Mouse (Mus musculus): ENCODE results near the gene Sec23b. TPM values are rescaled to one million over a fixed set of nuclear protein-coding genes. Genes with fewer than 3 reads are reported as not detected.

Gene Sec23b
- total and polyA plus RNA-seq, 2 experiments from 2014 or later, result 59.9 to 71.1 TPM

DNA sequence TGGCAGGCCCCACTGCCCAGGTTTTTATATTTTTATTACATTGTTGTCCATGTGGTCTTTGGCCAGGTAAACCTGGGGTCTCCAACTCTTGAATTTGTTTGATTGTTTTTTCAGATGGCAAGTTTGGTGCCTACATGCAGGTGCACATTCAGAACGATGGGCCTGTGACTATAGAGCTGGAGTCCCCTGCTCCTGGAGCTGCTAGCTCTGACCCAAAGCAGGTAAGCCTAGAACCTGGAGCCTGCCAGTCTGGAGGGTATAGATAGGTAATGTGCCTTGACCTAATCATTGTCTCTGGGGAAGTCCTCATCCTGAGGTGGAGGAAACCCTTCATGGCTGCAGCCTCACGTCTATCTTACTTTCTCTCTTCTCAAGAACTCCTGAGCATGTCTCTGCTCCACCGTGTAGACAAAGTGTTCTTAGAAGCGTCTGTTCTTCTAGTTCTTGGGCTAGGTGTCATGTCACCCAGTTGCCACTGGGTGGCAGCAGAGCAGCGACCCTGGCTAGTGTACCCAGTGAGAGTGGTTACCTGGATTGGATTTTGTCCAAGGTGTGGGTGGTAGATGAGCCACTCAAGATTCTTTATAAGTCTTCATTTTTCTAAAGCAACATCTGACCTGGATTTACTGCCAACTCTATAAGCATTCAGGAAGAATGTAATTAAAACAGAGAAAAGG lies 79.8 kb downstream of the Sec23b start:
- TF ChIP-seq CTCF (IDR thresholded peaks at IDR 0.05), result peak; percentile 99
- peaks cover 4% of the 10 kb centered on the region; the same call in 1 of the 2 replicates for H3K36me3 ChIP-seq (ENCODE audit: insufficient read depth, low read length)
- DNase-seq (ENCODE audit: low spot score), result peak; percentile 85
- no peak overlapping the region for H3K27ac ChIP-seq (ENCODE audit: low read depth, low read length)
- H3K27me3 ChIP-seq (ENCODE audit: insufficient read depth, low read length), result no peaks in the 10 kb centered on the region
- 14% methylated on average over 5 of the region's 5 CpGs for WGBS
- no peaks in the 10 kb centered on the region for H3K4me1 ChIP-seq (ENCODE audit: insufficient read depth, low read length)
- no peaks in the 10 kb centered on the region for H3K9me3 ChIP-seq (ENCODE audit: low read length)
- ATAC-seq (ENCODE audit: low FRiP score), result peak; percentile 71
- no peak overlapping the region for H3K9ac ChIP-seq (replicated peaks; ENCODE audit: low read length, poor library complexity, severe bottlenecking)
- no peak overlapping the region for H3K4me3 ChIP-seq (ENCODE audit: low read depth, low read length)
- no peak overlapping the region for H3K4me2 ChIP-seq (ENCODE audit: low read depth, low read length, poor library complexity, severe bottlenecking)

DNA sequence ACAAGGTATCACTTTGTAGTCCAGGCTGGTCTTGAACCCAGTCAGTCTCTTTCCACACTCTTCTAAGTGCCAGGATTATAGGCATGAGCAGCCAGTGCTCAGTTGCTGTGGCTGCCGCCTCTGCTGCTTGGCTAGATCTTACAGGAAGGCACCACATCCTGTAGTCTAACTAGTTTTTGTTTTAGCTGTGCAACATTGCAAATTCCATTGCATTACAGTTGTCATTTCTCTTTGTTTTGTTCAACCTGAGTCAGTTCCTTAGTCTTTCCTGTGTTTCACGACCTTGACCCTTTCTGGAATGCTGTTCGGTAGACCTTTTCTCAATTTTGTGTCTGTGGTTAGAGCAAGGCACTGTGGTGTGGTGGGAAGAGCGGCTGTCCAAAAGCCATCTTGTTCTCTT lies 81.2 kb downstream of the Sec23b start:
- DNase-seq (ENCODE audit: low spot score), result no peak
- Histone ChIP-seq H3K27me3 (ENCODE audit: insufficient read depth, low read length) (no peaks in the 10 kb centered on the region), H3K36me3 (ENCODE audit: insufficient read depth, low read length) (peaks cover 3% of the 10 kb centered on the region; the same call in 1 of the 2 replicates), H3K9ac (replicated peaks; ENCODE audit: low read length, poor library complexity, severe bottlenecking) (no peak overlapping the region), H3K9me3 (ENCODE audit: low read length) (no peaks in the 10 kb centered on the region), H3K4me3 (ENCODE audit: low read depth, low read length) (no peak overlapping the region), H3K4me2 (ENCODE audit: low read depth, low read length, poor library complexity, severe bottlenecking) (no peak overlapping the region), H3K27ac (ENCODE audit: low read depth, low read length) (no peak overlapping the region), H3K4me1 (ENCODE audit: insufficient read depth, low read length) (no peaks in the 10 kb centered on the region)
- no peak for TF ChIP-seq CTCF (IDR thresholded peaks at IDR 0.05)
- WGBS, result 88% methylated on average over 4 of the region's 4 CpGs
- no peak for ATAC-seq (ENCODE audit: low FRiP score)

DNA sequence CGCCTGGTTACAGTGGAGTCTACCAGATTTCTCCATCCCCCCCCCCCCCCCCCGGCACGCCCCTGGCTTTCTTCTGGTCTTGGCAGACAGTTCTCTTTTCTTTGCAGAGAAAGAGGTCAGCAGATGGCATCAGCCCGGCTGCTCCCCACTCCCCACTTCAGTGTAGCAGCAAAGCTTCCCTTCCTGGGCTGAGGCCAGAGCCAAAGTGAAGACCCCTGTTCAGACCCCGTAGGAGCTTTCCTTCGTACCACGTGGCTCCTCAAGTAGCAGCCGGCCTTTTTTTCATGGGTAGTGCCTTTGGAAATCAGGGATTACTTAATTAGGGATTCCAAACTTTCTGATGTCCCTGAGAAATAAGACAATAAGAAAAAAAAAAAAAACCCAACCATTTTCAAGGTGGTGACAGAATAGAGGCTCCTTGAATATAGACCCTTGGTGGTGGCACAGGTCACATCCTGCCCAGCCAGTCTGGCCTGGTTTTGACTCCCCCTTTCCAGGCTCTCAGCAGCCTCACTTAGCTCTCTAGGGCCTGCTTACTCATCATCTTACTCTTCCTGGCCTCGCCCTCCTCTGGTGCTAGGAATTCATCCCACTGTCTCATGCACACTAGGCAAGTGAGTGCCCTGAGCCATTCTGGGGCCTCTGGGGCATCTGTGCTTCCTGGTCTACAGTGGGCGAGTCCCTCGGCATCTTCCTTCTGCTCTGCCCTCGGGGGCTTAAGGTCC lies 81.8 kb downstream of the Sec23b start:
- peak; percentile 32 for DNase-seq (ENCODE audit: low spot score)

GRCm38 (mm10) chr2:144638719-144639118 lies 82.7 kb downstream of the Sec23b start:
- Histone ChIP-seq H3K9ac (replicated peaks; ENCODE audit: low read length, poor library complexity, severe bottlenecking) (no peak overlapping the region), H3K36me3 (ENCODE audit: insufficient read depth, low read length) (no peaks in the 10 kb centered on the region), H3K4me1 (ENCODE audit: insufficient read depth, low read length) (no peaks in the 10 kb centered on the region), H3K4me3 (ENCODE audit: low read depth, low read length) (no peak overlapping the region), H3K27me3 (ENCODE audit: insufficient read depth, low read length) (no peaks in the 10 kb centered on the region), H3K9me3 (ENCODE audit: low read length) (no peaks in the 10 kb centered on the region), H3K4me2 (ENCODE audit: low read depth, low read length, poor library complexity, severe bottlenecking) (no peak overlapping the region), H3K27ac (ENCODE audit: low read depth, low read length) (no peak overlapping the region)
- WGBS, result 50% methylated on average over 4 of the region's 4 CpGs
- ATAC-seq (ENCODE audit: low FRiP score), result no peak
- peak; percentile 86 for TF ChIP-seq CTCF (IDR thresholded peaks at IDR 0.05)
- peak; percentile 72 for DNase-seq (ENCODE audit: low spot score)

More for the DNA sequence above, 81.8 kb downstream of the Sec23b start:
- Histone ChIP-seq H3K4me1 (ENCODE audit: insufficient read depth, low read length) (no peaks in the 10 kb centered on the region), H3K4me2 (ENCODE audit: low read depth, low read length, poor library complexity, severe bottlenecking) (no peak overlapping the region), H3K27me3 (ENCODE audit: insufficient read depth, low read length) (no peaks in the 10 kb centered on the region), H3K4me3 (ENCODE audit: low read depth, low read length) (no peak overlapping the region), H3K9me3 (ENCODE audit: low read length) (no peaks in the 10 kb centered on the region), H3K27ac (ENCODE audit: low read depth, low read length) (no peak overlapping the region), H3K36me3 (ENCODE audit: insufficient read depth, low read length) (no peaks in the 10 kb centered on the region), H3K9ac (replicated peaks; ENCODE audit: low read length, poor library complexity, severe bottlenecking) (no peak overlapping the region)
- 72% methylated on average over 12 of the region's 12 CpGs for WGBS
- ATAC-seq (ENCODE audit: low FRiP score), result peak; percentile 21; the same call in 1 of the 2 replicates
- no peak for TF ChIP-seq CTCF (IDR thresholded peaks at IDR 0.05)

- no peak for ATAC-seq (ENCODE audit: low FRiP score)
- H3K4me1 ChIP-seq (ENCODE audit: insufficient read depth, low read length), result no peaks in the 10 kb centered on the region
- 68% methylated on average over 7 of the region's 7 CpGs for WGBS
Measured at GRCm38 (mm10) chr2:144640101-144640500, 84.1 kb downstream of the Sec23b start.

More at GRCm38 (mm10) chr2:144640101-144640500, 84.1 kb downstream of the Sec23b start:
- no peak for DNase-seq (ENCODE audit: low spot score)
- H3K4me3 ChIP-seq (ENCODE audit: low read depth, low read length), result no peak overlapping the region
- H3K27me3 ChIP-seq (ENCODE audit: insufficient read depth, low read length), result no peaks in the 10 kb centered on the region
- H3K4me2 ChIP-seq (ENCODE audit: low read depth, low read length, poor library complexity, severe bottlenecking), result no peak overlapping the region
- H3K9ac ChIP-seq (replicated peaks; ENCODE audit: low read length, poor library complexity, severe bottlenecking), result no peak overlapping the region
- H3K36me3 ChIP-seq (ENCODE audit: insufficient read depth, low read length), result no peaks in the 10 kb centered on the region
- H3K27ac ChIP-seq (ENCODE audit: low read depth, low read length), result no peak overlapping the region
- TF ChIP-seq CTCF (IDR thresholded peaks at IDR 0.05), result no peak
- no peaks in the 10 kb centered on the region for H3K9me3 ChIP-seq (ENCODE audit: low read length)

Small RNAs within 50 kb of the gene (microRNA-seq; reads per million reads assigned to microRNA genes)
- not detected for gene Gm24823 (ENCODE audit: borderline number of aligned reads)

Other genes starting within 250 kb of the Sec23b start
- not detected in 2 replicates for gene Ovol2, start 224.1 kb upstream of the Sec23b start, total RNA-seq (2014; rRNA removed)
- gene Ovol2, start 224.1 kb upstream of the Sec23b start, polyA plus RNA-seq (2015; fragmentation: Nextera tagmentation; extraction: Ambion mirVana), result not detected in 2 replicates
- gene Kat14, start 187.2 kb upstream of the Sec23b start, total RNA-seq (2014; rRNA removed), result 24.5 and 37.7 TPM in 2 replicates
- 17.7 and 19.2 TPM in 2 replicates for gene Kat14, start 187.2 kb upstream of the Sec23b start, polyA plus RNA-seq (2015; fragmentation: Nextera tagmentation; extraction: Ambion mirVana)
- not detected in 2 replicates for gene Pet117, start 187.2 kb upstream of the Sec23b start, total RNA-seq (2014; rRNA removed)
- gene Pet117, start 187.2 kb upstream of the Sec23b start, polyA plus RNA-seq (2015; fragmentation: Nextera tagmentation; extraction: Ambion mirVana), result 3.8 TPM in 1 of 2 replicates, not detected in the other
- gene Dzank1, start 28.8 kb upstream of the Sec23b start, total RNA-seq (2014; rRNA removed), result 31.0 and 38.6 TPM in 2 replicates
- gene Dzank1, start 28.8 kb upstream of the Sec23b start, polyA plus RNA-seq (2015; fragmentation: Nextera tagmentation; extraction: Ambion mirVana), result 21.4 and 22.9 TPM in 2 replicates
- gene Polr3f, start 28.5 kb upstream of the Sec23b start, total RNA-seq (2014; rRNA removed), result 24.3 and 34.6 TPM in 2 replicates
- 22.0 and 28.1 TPM in 2 replicates for gene Polr3f, start 28.5 kb upstream of the Sec23b start, polyA plus RNA-seq (2015; fragmentation: Nextera tagmentation; extraction: Ambion mirVana)
- 17.4 and 18.7 TPM in 2 replicates for gene Rbbp9, start 5.4 kb upstream of the Sec23b start, total RNA-seq (2014; rRNA removed)
- gene Rbbp9, start 5.4 kb upstream of the Sec23b start, polyA plus RNA-seq (2015; fragmentation: Nextera tagmentation; extraction: Ambion mirVana), result 36.9 and 40.0 TPM in 2 replicates
- gene Smim26, start 37.8 kb downstream of the Sec23b start, total RNA-seq (2014; rRNA removed), result 19.1 and 25.0 TPM in 2 replicates
- gene Smim26, start 37.8 kb downstream of the Sec23b start, polyA plus RNA-seq (2015; fragmentation: Nextera tagmentation; extraction: Ambion mirVana), result 72.2 and 74.1 TPM in 2 replicates
- gene Dtd1, start 43.7 kb downstream of the Sec23b start, total RNA-seq (2014; rRNA removed), result 88.7 and 105 TPM in 2 replicates
- gene Dtd1, start 43.7 kb downstream of the Sec23b start, polyA plus RNA-seq (2015; fragmentation: Nextera tagmentation; extraction: Ambion mirVana), result 202 and 217 TPM in 2 replicates